Mouse (Mus musculus) hindbrain, embryonic 13.5 days (tissue): Measurements from ENCODE around the gene Vps11. TPM values are rescaled to one million over a fixed set of nuclear protein-coding genes. Genes with fewer than 3 reads are reported as not detected.
"Not testable (repeated sequence)": the region's sequence is repeated elsewhere in the genome, so short reads cannot be mapped to it uniquely, and the experiment has no call there.

ENCODE experiments used
- ATAC-seq: fragments of 200-750 bp; cut with Nextera tagmentation; 2 replicates; pipeline ENCODE4 v1.8.0; 2017; ENCODE audit warnings: moderate TSS enrichment; ENCODE audit not compliant: low FRiP score
- H3K27ac ChIP-seq: fragments of 300-500 bp; sonication (generic); 2 replicates; pipeline ENCODE4 v1.5.1; 2015; ENCODE audit warnings: inconsistent platforms, mild to moderate bottlenecking, moderate library complexity
- H3K27me3 ChIP-seq: fragments of 300-500 bp; sonication (generic); 2 replicates; pipeline ENCODE4 v1.6.1; 2015; ENCODE audit warnings: mild to moderate bottlenecking, inconsistent platforms
- H3K36me3 ChIP-seq: fragments of 300-500 bp; sonication (generic); 2 replicates; pipeline ENCODE4 v1.6.1; 2015; ENCODE audit warnings: mild to moderate bottlenecking, inconsistent platforms
- H3K4me1 ChIP-seq: fragments of 300-500 bp; sonication (generic); replicated peaks from 2 replicates; pipeline ENCODE4 v1.6.1; 2015; ENCODE audit warnings: inconsistent platforms
- H3K4me2 ChIP-seq: fragments of 300-500 bp; sonication (generic); 2 replicates; pipeline ENCODE4 v1.6.1; 2015; ENCODE audit warnings: inconsistent platforms, mild to moderate bottlenecking, moderate library complexity
- H3K4me3 ChIP-seq: fragments of 300-500 bp; sonication (generic); 2 replicates; pipeline ENCODE4 v1.5.1; 2015; ENCODE audit warnings: mild to moderate bottlenecking, inconsistent platforms
- H3K9ac ChIP-seq: fragments of 300-500 bp; sonication (generic); 2 replicates; pipeline ENCODE4 v1.6.1; 2015; ENCODE audit warnings: mild to moderate bottlenecking, inconsistent platforms
- H3K9me3 ChIP-seq: fragments of 300-500 bp; sonication (generic); 2 replicates; pipeline ENCODE4 v1.6.1; 2016; ENCODE audit warnings: inconsistent platforms
- WGBS: fragments of 180-500 bp; shearing (Covaris S2); methylation state at CpG from one replicate; pipeline ENCODE4 v1.1.7; 2015; 5-methylcytosine and 5-hydroxymethylcytosine counted together
- polyA plus RNA-seq: library from polyadenylated mRNA; unstranded; fragments of >200 nt; fragmentation: Nextera tagmentation; extraction: Ambion mirVana; gene quantifications from 2 replicates; pipeline ENCODE4 v1.2.1, GENCODE M21; 2015

Vps11 gene
- polyA plus RNA-seq, 1 experiment from 2014 or later: 38.0 TPM

DNA sequence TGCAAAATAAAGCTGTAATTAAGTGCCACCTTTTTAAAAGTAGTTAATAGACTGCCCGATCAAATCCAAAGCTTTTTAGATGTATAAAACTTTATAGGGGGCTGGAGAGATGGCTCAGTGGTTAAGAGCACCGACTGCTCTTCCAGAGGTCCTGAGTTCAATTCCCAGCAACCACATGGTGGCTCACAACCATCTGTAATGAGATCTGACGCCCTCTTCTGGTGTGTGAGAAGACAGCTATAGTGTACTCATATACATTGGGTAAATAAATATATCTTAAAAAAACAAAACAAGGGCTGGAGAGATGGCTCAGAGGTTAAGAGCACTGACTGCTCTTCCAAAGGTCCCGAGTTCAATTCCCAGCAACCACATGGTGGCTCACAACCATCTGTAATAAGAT is 461 bp upstream of the Vps11 start:
- Histone ChIP-seq H3K36me3 (peaks cover 26% of the 10 kb centered on the region), H3K27ac (peak overlapping the region; percentile 81), H3K4me2 (peak overlapping the region; percentile 90), H3K9ac (0 out of 2 replicates have a peak overlapping the region, but pooled peaks have one; percentile 87), H3K4me3 (peak overlapping the region; percentile 83), H3K4me1 (peaks cover 14% of the 10 kb centered on the region)
- 40% methylated on average over 4 of the region's 4 CpGs for WGBS
- not testable (repeated sequence) for H3K9me3 ChIP-seq, H3K27me3 ChIP-seq
- peak; percentile 32; the same call in 1 of the 2 replicates for ATAC-seq

DNA sequence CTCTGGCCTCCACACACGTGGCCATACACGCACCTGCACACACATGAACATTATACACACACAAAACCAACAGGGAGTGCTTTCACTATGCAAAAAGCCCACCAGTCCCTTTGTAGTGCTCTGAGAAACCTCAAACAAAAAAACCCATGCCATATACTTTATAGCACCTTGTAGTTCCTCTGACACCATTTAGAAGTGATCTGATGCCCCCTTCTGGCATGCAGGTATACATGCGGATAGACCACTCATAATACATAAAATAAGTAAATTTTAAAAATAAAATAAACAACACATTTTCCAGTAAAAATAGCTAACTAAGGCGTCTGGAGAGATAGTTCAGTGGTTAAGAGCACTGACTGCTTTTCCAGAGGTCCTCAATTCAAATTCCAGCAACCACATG is 4.3 kb downstream of the Vps11 start:
- no peak for ATAC-seq
- Histone ChIP-seq H3K4me2 (no peak overlapping the region), H3K4me3 (no peak overlapping the region), H3K4me1 (peaks cover 14% of the 10 kb centered on the region), H3K27ac (no peak overlapping the region), H3K9ac (no peak overlapping the region), H3K9me3 (no peaks in the 10 kb centered on the region), H3K27me3 (no peaks in the 10 kb centered on the region), H3K36me3 (peaks cover 74% of the 10 kb centered on the region)
- WGBS: 79% methylated on average over 4 of the region's 4 CpGs

GRCm38 (mm10) chr9:44353142-44353541 is 8.3 kb downstream of the Vps11 start:
- Histone ChIP-seq H3K4me1 (peaks cover 3% of the 10 kb centered on the region; the same call in 1 of the 2 replicates), H3K27ac (no peak overlapping the region), H3K27me3 (no peaks in the 10 kb centered on the region), H3K9me3 (no peaks in the 10 kb centered on the region), H3K9ac (no peak overlapping the region), H3K4me2 (no peak overlapping the region), H3K36me3 (peaks cover 97% of the 10 kb centered on the region), H3K4me3 (no peak overlapping the region)
- no peak for ATAC-seq
- 95% methylated on average over 6 of the region's 6 CpGs for WGBS

GRCm38 (mm10) chr9:44352337-44352736 is 9.1 kb downstream of the Vps11 start:
- Histone ChIP-seq H3K9ac (no peak overlapping the region; the same call in 1 of the 2 replicates), H3K4me3 (no peak overlapping the region), H3K9me3 (no peaks in the 10 kb centered on the region), H3K4me1 (peaks cover 3% of the 10 kb centered on the region; the same call in 1 of the 2 replicates), H3K27me3 (no peaks in the 10 kb centered on the region), H3K4me2 (no peak overlapping the region), H3K27ac (no peak overlapping the region), H3K36me3 (peaks cover 98% of the 10 kb centered on the region)
- ATAC-seq: no peak
- 92% methylated on average over 10 of the region's 10 CpGs for WGBS

DNA sequence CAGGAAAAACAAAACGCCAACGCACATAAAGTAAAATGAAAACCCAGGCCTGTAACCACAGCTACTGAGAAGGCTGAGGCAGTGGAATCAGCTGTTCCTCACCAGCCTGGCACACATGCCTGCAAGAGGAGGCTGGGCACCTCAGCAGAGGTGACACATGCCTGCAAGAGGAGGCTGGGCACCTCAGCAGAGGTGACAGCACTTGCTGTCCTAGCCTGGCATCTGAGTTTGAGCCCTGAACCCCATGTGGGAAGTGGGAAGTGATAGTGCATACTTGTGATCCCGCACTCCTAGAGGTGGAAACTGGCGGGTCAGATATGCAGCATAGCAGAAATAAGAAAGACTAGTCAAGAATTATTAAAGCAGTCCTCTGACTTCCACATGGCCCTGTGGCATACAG is 10.1 kb downstream of the Vps11 start:
- ATAC-seq: no peak
- Histone ChIP-seq H3K4me2 (no peak overlapping the region), H3K27me3 (no peaks in the 10 kb centered on the region), H3K27ac (no peak overlapping the region), H3K36me3 (peaks cover 99% of the 10 kb centered on the region), H3K4me1 (no peaks in the 10 kb centered on the region), H3K9me3 (no peaks in the 10 kb centered on the region), H3K4me3 (no peak overlapping the region), H3K9ac (no peak overlapping the region)
- 97% methylated on average over 4 of the region's 4 CpGs for WGBS

GRCm38 (mm10) chr9:44348546-44348945 is 12.9 kb downstream of the Vps11 start:
- H3K27ac ChIP-seq: no peak overlapping the region
- no peaks in the 10 kb centered on the region for H3K27me3 ChIP-seq
- H3K4me1 ChIP-seq: peaks cover 4% of the 10 kb centered on the region
- peaks cover 77% of the 10 kb centered on the region for H3K36me3 ChIP-seq
- H3K4me3 ChIP-seq: no peak overlapping the region
- H3K9ac ChIP-seq: no peak overlapping the region
- no peak for ATAC-seq
- 95% methylated on average over 4 of the region's 4 CpGs for WGBS
- H3K9me3 ChIP-seq: no peaks in the 10 kb centered on the region
- H3K4me2 ChIP-seq: no peak overlapping the region

DNA sequence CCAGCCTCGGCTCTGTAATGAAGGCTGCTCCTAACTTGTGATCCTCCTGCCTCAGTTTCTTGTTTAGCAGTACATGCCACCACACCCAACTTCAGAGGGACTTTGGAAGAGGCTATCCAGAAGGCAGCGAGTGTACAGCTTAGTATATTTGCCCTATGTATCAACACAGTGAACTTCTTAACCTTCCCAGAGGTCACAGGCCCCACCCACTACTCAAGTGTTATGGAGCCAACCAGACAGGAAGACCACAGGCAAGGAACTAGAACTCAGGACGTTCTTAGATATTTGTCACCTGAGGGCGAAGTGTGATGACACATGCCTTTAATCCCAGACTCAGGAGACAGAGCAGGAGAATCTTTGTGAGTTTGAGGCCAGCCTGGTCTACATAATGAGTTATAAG is 13.8 kb downstream of the Vps11 start:
- ATAC-seq: no peak
- Histone ChIP-seq H3K36me3 (peaks cover 67% of the 10 kb centered on the region), H3K4me1 (peaks cover 12% of the 10 kb centered on the region), H3K4me2 (no peak overlapping the region), H3K9ac (no peak overlapping the region), H3K27ac (no peak overlapping the region), H3K4me3 (no peak overlapping the region), H3K27me3 (no peaks in the 10 kb centered on the region), H3K9me3 (no peaks in the 10 kb centered on the region)
- WGBS: 91% methylated on average over 4 of the region's 4 CpGs

DNA sequence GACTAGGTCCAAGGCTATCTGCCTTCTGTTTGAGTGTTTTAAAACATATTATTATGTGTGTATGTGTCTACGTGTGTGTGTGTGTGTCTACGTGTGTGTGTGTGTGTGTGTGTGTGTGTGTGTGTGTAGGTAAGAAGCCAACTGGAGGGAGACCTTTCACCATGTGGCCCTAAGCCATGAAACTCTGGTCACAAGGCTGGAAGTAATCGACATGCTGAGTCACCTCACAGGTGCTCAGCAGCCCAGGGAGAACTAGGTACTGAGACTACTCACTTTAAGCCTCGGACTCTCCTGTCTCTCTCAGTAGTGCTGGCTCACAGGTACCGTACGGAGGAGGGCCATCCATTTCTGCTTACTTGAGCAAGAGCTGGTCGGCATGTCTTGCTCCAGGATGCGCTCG is 14.3 kb downstream of the Vps11 start:
- WGBS: 93% methylated on average over 9 of the region's 9 CpGs
- H3K27ac ChIP-seq: no peak overlapping the region
- peaks cover 63% of the 10 kb centered on the region for H3K36me3 ChIP-seq
- H3K4me1 ChIP-seq: peaks cover 12% of the 10 kb centered on the region
- no peaks in the 10 kb centered on the region for H3K9me3 ChIP-seq
- no peak overlapping the region for H3K9ac ChIP-seq
- no peak for ATAC-seq
- H3K27me3 ChIP-seq: no peaks in the 10 kb centered on the region
- no peak overlapping the region for H3K4me2 ChIP-seq
- no peak overlapping the region for H3K4me3 ChIP-seq

DNA sequence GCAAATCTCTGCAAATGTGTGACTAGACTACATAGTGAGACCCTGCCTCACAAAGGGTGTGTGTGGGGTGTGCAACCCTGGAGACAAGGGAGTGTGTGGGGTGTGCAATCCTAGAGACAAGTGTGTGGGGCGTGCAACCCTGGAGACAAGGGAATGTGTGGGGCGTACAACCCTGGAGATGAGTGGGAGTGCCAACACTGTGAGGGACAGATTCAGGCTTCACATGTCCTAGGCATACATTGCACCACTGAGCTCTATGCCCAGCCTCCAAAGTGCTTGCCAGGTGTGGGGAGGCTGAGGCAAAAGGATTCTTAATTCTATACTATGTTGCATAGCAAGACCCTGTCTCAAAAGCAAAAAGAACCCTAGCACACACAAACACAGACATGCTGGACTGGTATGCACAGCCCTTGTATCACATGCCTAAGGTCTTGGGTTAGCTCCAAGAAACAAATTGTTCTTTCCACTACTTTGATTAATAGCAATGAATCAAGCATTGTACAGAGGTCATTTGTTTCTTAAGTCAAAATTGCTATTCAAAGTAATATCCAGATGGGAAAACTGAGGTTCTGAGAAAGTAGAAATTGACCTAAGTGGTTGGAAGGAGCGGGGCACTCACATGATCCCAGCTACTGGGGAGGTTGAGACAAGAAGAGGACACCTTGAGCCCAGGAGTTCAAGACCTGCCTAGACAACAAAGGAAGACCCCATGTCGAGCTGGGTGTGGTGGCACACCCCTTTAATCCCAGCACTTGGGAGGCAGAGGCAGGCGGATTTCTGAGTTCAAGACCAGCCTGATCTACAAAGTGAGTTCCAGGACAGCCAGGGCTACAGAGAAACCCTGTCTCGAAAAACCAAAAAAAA is 15.7 kb downstream of the Vps11 start:
- 96% methylated on average over 5 of the region's 6 CpGs for WGBS
- ATAC-seq: no peak
- Histone ChIP-seq H3K27me3 (no peaks in the 10 kb centered on the region), H3K4me2 (no peak overlapping the region), H3K4me3 (no peak overlapping the region), H3K27ac (no peak overlapping the region), H3K9ac (no peak overlapping the region), H3K36me3 (peaks cover 56% of the 10 kb centered on the region), H3K4me1 (peaks cover 12% of the 10 kb centered on the region), H3K9me3 (no peaks in the 10 kb centered on the region)

- Histone ChIP-seq H3K9ac (peak within 1 kb of the TSS; percentile 84), H3K4me2 (peak within 1 kb of the TSS; percentile 63), H3K27ac (peak within 1 kb of the TSS; percentile 98), H3K4me1 (peaks cover 12% of the 10 kb centered on the region), H3K9me3 (no peaks in the 10 kb centered on the region), H3K27me3 (no peaks in the 10 kb centered on the region), H3K4me3 (peak within 1 kb of the TSS; percentile 77), H3K36me3 (peaks cover 47% of the 10 kb centered on the region)
- WGBS: 0% methylated on average over 38 of the region's 39 CpGs
- peak; percentile 97 for ATAC-seq
Observed at GRCm38 (mm10) chr9:44343781-44344421, 17.6 kb downstream of the Vps11 start, which contains the start of gene Hmbs. Gene Hmbs, minus strand, starts transcription at chr9:44344228.

- peaks cover 12% of the 10 kb centered on the region for H3K4me1 ChIP-seq
- no peaks in the 10 kb centered on the region for H3K9me3 ChIP-seq
- H3K27ac ChIP-seq: peak overlapping the region; percentile 98
- H3K4me3 ChIP-seq: peak overlapping the region; percentile 77
- H3K27me3 ChIP-seq: no peaks in the 10 kb centered on the region
- H3K36me3 ChIP-seq: peaks cover 45% of the 10 kb centered on the region
- no peak for ATAC-seq
- peak overlapping the region; percentile 84 for H3K9ac ChIP-seq
- peak overlapping the region; percentile 63 for H3K4me2 ChIP-seq
- WGBS: 15% methylated on average over 6 of the region's 6 CpGs
Observed at GRCm38 (mm10) chr9:44343290-44343689, 18.2 kb downstream of the Vps11 start.

GRCm38 (mm10) chr9:44342605-44343004 is 18.9 kb downstream of the Vps11 start:
- Histone ChIP-seq H3K36me3 (peaks cover 39% of the 10 kb centered on the region), H3K27me3 (no peaks in the 10 kb centered on the region), H3K9ac (no peak overlapping the region; the same call in 1 of the 2 replicates), H3K9me3 (no peaks in the 10 kb centered on the region), H3K27ac (no peak overlapping the region), H3K4me1 (peaks cover 16% of the 10 kb centered on the region), H3K4me2 (peak overlapping the region; percentile 63), H3K4me3 (no peak overlapping the region)
- WGBS: 100% methylated on average over 1 of the region's 1 CpGs
- ATAC-seq: no peak
